Mouse (Mus musculus): ENCODE measurements at regions not wholly inside any gene's neighbourhood (a gene's known extent, or its start where the extent isn't known, plus 50 kb on each side); places are given as distances from the start of the nearest gene placed in this dataset.

GRCm38 (mm10) chr14:105717821-105718220 lies 178.8 kb downstream of the Spry2 start:
- no peak for DNase-seq (ENCODE audit: low spot score)

- DNase-seq (ENCODE audit: low spot score), result no peak
These were observed 187.9 kb downstream of the Spry2 start for GRCm38 (mm10) chr14:105708691-105709090.

- no peak for DNase-seq (ENCODE audit: low spot score)
These were observed 189.9 kb downstream of the Spry2 start for GRCm38 (mm10) chr14:105706756-105707155.

DNA sequence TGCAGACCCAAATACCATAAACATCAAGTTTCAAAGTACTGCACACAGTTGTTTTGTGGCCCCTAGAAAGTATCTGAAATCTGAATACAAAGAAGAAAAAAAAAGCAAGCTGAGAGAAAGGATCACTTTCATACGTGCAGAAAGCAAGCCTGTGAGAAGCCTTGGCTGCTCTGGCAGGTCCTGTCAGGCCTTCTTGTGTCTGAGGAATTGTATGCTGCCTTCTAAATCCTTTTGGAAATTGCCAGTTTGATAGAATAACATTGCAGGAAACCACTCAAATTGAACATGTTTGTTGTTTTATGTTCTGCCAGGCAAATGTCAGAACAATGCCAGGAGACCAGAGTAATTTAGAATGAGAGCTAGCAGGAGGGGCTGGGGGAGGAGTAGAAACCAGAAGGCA lies 198.0 kb downstream of the Spry2 start:
- no peak for DNase-seq (ENCODE audit: low spot score)

DNA sequence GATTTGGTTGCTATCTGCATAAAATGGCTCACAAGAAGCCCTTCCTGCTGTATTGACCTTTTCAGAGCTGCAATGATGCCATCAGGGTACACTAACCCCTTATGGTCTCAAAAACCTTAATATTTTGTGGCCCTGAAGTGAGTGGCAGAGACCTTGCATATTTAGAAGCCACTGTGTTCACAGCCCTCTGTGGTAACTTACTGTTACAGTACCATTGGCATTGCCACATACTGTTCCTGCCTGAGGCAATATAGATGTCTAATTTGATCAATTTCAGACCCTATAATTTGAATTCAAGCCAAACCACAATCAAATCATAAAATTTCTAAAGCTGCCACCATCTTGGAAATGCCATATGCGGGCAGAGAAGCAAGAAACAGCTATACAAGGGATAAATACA lies 198.5 kb downstream of the Spry2 start:
- no peak for DNase-seq (ENCODE audit: low spot score)

DNA sequence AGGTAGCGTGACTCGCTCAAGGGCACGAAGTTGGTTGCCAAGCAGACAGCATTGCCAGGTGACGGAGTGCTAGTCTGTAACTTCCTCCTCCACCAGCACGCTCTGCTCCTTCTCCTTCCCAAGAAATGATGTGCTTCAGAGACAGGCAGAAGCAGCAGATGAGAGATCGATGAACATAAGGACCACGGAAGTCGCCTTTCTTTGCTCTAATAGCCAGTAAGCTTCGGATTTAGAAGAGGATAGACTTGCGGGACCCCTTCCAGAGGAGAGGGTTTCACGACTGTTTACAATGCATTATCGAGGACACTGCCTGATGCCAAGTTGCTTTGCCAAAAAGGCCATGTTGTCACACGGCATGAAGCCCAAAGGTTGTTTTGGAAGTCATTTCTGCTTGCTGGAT lies 199.2 kb downstream of the Spry2 start:
- no peak for DNase-seq (ENCODE audit: low spot score)

DNA sequence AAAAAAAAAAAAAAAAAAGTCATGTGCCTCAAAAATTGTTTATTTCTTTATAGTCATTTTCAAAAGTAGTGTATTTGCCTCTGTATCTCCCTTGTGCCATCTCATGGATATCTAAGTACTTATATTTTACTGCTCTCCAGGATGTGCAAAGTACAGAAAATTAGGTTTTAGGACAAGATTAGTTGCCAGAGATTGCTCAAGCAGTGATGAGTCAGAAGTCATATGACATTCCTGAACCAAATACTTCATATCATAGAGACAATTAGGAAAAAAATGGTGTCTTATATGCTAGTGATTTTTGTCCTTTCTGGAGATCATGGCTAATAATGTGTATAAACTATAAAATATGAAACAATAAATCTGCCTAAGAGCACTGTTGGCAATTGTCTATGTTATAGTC lies 201.7 kb downstream of the Spry2 start:
- no peak for DNase-seq (ENCODE audit: low spot score)

GRCm38 (mm10) chr14:105693713-105694112 lies 202.9 kb downstream of the Spry2 start:
- DNase-seq (ENCODE audit: low spot score), result no peak

DNA sequence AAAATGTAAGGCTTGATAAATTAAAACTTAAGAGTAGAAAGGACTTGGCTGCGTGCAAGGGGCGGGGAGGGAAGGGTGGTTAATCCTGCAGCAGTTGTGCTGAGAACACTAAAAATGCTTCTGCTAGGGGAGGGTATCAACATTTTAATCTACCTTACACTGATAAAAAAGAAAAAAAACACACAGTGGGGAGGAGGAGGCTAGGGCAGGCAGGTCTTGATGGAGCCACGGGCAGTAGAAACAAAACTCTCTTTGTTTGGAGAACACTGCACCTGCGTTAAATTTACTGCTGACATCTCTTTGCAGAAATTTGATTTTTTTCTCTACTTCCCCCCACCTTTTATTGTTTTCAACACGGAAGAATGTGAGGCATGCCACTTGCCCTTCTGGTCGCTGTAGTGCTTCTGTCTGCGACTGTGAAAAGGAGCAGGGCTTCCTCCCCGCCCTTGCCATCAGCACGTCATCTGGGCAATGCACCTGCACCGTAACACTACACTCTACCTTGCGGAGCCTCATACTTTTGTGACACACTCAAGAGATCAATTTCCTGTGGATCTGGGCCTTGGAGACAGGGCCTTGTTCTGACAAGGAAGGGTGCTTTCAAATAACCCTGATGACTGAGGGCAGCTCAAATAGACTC lies 211.7 kb downstream of the Spry2 start:
- DNase-seq (ENCODE audit: low spot score), result peak; percentile 11

GRCm38 (mm10) chr14:105684329-105684728 lies 212.3 kb downstream of the Spry2 start:
- no peak for DNase-seq (ENCODE audit: low spot score)

GRCm38 (mm10) chr14:105676646-105676930 lies 220.0 kb downstream of the Spry2 start:
- peak; percentile 2 for DNase-seq (ENCODE audit: low spot score)

DNA sequence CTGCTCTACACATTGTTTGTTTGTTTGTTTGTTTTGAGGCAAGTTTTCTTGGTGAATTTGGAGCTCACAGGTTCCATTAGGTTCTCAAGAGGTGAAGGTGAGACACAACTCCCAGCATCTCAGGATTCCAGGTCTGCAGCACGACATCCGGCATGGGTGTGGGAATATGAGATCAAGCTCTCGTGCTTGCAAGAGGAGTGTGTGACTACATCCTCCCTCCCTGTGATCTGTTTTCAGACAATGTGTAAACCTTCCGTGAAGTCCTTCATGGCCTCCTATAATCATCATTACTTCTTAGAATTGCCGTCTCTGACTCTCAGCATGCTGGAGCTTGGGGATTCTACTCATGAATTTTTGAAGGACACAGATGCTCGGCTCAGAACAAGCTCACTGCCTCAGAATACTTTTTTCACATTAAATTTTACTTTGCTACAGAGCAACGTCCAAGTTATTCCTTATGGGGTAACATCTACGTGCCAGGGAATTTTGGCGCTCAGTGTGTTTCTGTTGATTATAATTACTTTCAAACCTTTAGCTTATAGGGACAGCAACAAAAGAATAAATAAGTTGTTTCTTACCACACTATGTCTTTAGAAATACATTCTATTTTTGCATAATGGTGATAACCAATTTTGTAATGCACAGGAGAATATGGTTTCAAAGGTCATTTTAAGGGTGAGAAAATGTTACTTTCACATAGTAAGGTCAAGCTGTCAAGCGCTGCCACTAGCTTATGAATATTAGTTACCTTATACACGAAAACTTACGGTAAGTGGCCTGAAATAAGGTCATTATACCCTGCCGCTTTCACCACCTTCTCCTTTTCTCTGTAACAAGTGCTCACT lies 220.6 kb downstream of the Spry2 start:
- DNase-seq (ENCODE audit: low spot score), result no peak

DNA sequence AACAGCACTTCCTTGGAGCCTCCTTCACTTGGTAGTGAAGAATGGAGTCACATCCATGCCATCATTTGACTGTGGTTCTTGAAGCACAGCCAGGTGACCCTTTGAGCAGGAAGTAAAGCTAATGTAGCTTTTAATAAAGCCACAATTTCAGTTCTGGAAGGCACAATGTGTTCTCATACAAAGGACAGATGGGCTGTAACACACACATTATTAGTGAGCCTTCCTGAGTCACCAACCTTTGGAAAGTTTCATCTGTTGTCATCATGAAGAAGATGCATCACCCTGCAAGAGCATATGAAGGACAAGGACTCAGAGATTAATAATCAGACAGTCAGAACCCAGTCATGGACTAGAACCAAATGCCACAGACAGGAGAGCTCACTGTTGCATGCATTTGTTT lies 221.6 kb downstream of the Spry2 start:
- no peak for DNase-seq (ENCODE audit: low spot score)

GRCm38 (mm10) chr14:105668969-105669368 lies 227.7 kb downstream of the Spry2 start:
- no peak for DNase-seq (ENCODE audit: low spot score)

DNA sequence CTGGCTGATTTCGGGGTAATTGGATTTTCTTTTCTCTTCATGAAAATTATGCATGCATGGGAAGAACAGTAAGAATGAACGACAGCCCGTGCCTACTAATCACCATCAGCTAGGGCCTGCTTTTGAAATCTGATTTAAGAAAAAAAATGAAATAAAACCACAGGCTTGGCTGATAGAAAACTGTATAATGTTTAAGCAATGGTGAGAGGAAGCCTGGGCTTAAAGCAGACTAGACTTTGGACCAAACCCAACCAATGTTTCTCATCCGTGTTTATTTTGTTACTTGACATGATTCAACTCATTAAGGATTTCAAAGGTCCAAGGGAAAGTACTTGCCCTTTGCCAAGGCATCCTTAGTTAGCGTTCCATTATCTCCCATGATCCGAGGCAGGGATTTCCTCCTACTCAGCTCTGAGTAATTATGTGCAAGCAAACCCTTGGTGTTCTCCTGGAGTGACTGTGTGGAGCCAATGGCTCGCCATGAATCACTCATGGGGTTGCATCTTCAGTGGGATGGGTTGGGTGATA lies 231.9 kb downstream of the Spry2 start:
- no peak for DNase-seq (ENCODE audit: low spot score)

DNA sequence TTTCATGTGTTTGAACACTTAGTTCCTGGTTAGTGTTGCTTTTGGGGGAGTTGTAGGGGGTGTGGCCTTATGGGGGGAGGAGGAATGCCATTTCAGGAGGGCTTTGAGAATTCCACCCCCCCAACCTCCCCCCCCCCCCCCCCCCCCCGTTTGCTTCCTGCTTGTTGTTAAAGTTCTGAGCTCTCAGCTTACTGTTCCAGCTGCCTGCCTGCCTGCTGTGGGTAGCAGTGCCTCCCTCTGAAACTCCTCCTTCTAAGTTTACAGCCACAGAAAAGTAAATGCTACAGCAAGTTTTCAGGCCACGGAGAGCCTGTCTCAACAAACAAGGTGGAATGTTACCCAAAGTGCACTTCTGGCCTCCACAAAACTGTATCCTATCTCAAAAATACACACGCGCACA lies 233.1 kb downstream of the Spry2 start:
- no peak for DNase-seq (ENCODE audit: low spot score)

GRCm38 (mm10) chr14:105662839-105663238 lies 233.8 kb downstream of the Spry2 start:
- no peak for DNase-seq (ENCODE audit: low spot score)

GRCm38 (mm10) chr14:105658316-105658715 lies 238.3 kb downstream of the Spry2 start:
- no peak for DNase-seq (ENCODE audit: low spot score)

DNA sequence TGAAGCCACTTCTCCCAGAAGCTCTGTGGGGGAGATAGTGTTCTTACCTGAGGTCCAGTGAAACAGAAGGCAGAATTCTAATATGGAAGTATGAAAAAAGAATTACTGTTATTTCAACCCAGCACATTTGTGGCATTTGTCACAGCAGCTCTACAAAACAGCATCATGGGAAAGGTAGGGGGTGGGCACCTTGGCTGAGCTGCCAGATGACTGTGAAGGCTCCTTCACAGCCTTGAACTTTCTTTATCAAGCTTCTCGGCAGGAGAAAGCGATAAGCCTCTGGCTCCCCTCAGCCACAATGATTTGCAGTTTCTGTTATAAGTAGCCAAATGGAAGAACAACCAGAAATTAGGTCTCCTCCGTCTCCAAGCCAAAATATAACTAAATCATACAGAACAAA lies 249.5 kb downstream of the Spry2 start:
- no peak for DNase-seq (ENCODE audit: low spot score)

GRCm38 (mm10) chr14:105644428-105644827 lies 252.2 kb downstream of the Spry2 start:
- DNase-seq (ENCODE audit: low spot score), result no peak

DNA sequence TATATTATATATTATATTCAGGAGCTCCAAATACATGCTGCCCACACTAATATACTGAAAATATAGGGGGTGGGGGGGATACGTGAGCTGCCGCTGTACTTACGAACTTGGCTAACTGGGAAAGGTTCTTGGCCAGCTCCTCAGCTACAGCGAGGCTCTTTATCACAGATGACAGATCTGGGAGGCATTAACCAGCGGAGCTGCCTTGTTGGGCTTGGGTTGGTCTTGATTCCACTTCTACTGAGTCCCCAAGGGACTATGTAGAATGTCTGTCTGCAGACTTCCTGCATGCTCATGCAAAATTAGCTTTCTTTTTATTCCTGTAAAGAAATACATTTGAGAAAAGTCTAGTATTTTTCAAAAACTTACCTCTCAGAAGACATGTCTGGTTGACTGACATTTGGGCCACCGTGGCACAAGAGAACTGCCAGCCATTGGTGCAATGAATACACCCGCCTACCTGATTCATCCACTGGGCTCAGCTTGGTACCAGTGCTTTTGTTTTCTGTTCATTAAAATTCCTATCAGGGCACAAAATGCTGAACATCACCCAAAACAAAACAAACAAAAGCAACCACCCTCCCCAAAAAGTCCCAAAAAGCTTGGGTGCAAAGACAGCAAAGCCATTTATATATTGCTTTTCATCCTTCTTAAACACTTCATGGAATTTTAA lies 253.2 kb downstream of the Spry2 start:
- DNase-seq (ENCODE audit: low spot score), result no peak

GRCm38 (mm10) chr14:105632335-105632734 lies 264.3 kb downstream of the Spry2 start:
- no peak for DNase-seq (ENCODE audit: low spot score)

DNA sequence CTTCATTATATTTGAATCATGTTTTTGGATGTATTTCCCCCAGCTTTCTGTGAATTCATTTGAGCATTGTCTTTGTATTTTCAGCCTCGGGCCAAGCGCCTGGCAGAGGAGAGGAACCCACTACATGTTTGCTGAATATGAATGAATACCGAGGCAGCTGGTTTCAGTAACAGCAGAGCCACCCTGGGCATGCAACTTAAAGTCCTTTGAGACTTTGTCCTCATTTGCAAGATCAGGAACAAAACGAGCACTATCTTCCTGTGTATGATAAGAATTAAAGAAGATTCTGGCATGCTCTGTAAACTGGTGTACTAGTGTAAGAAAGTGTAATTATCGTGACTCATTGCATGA lies 265.0 kb downstream of the Spry2 start:
- DNase-seq (ENCODE audit: low spot score), result no peak
